Mouse (Mus musculus) brain, embryonic 14.5 days (tissue): ENCODE results near the gene 4930474N05Rik. TPM values are rescaled to one million over a fixed set of nuclear protein-coding genes. Genes with fewer than 3 reads are reported as not detected.

ENCODE experiments used
- DNase-seq: peaks from one replicate; pipeline ENCODE4 v3.0.0-alpha.2; 2011; ENCODE audit warnings: low read depth
- CTCF ChIP-seq: fragments of 200-500 bp; IDR thresholded peaks from 2 replicates; pipeline ENCODE4 v1.5.1; 2012; ENCODE audit warnings: inconsistent platforms, mild to moderate bottlenecking, moderate library complexity, borderline replicate concordance; ENCODE audit not compliant: insufficient read depth, insufficient read length; ENCODE audit errors: extremely low read depth
- POLR2A ChIP-seq: fragments of 200-500 bp; IDR thresholded peaks from 2 replicates; pipeline ENCODE4 v1.6.1; 2012; ENCODE audit warnings: mild to moderate bottlenecking, inconsistent platforms, borderline replicate concordance; ENCODE audit not compliant: poor library complexity, insufficient read depth, insufficient read length, severe bottlenecking; ENCODE audit errors: extremely low read depth
- polyA plus RNA-seq: library from polyadenylated mRNA; depleted of rRNA; stranded (reverse); fragments of >200 nt; gene quantifications from 2 replicates; pipeline ENCODE4 v1.2.3, GENCODE M21; 2012; rRNA removed

The 4930474N05Rik gene
- not detected in 2 replicates for polyA plus RNA-seq

DNA sequence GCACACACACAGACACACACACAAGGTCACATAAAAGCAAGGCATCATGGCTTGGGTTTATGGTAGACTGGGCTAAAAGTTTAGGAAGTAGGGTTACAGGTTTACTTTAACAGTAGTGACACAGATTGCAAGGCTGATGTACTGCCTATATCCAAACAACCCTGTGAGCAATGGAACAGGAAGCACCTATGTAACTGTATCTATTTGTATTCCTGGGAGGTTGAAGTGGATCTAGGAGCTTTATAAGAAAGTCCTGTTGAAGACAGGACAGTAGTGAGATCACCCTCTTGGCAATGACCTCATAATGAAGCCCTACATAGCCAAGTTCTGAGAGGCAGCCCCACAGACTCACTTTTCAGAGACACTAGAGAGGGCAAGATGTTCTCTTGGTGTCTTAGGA is at the start of gene 4930474N05Rik:
Gene 4930474N05Rik (plus strand): TSS at position 301 of the 400 bp plus-strand sequence.
- TF ChIP-seq POLR2A (no peak), CTCF (no peak)
- no peak for DNase-seq

DNA sequence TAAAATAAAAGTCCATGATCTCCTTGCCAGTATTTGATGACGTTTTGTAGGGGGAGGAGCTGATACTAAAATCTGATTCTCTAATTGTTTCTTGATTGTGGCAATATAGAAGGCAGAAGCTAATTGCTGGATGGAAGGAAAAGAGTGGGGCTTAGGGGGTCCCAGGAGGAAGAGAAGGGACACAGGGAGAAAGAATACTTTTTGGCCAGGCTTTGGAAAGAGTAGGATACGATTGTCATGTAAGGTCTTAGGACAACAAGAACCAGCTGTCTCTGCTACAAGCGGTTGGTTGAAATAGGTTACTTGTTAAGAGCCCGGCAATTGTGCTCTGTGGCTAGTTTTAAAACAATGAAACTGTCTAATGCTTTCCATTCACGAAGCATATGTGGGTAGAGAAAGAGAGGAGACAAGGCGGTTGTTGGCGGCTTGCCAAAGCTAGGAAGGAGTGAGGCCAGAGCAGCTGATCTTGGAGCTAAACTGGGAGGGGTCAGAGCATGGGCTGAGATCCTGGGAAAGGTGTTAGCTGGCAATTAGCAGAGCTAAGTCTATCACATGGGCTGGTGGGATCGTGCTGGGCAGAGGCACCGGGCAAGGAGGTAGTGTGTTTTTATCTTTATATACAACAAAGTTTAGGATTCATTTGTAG is 45.8 kb upstream of the 4930474N05Rik start:
- peak; percentile 92 for DNase-seq
- TF ChIP-seq CTCF (no peak), POLR2A (no peak)

DNA sequence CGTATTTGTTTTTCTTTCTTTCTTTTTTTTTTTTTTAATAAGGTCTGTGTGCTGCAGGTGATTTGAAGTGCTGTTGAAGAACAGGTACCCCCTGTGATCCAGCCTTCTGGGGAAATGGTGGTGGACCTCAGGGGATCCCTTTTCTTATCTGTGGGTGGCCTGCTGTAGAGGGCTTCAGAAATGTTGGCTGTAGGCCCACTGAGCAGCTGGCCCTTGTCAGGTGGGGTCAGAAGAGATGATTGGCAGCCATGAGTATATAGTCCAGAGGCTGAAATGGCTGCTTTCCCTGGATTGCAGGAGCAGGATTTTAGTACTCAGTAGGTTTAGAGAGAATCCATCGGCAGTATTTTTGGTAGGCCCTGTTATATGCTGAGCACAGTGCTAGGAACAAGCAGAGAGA is 41.4 kb upstream of the 4930474N05Rik start:
- TF ChIP-seq POLR2A = no peak
- no peak for TF ChIP-seq CTCF
- DNase-seq = peak; percentile 7

DNA sequence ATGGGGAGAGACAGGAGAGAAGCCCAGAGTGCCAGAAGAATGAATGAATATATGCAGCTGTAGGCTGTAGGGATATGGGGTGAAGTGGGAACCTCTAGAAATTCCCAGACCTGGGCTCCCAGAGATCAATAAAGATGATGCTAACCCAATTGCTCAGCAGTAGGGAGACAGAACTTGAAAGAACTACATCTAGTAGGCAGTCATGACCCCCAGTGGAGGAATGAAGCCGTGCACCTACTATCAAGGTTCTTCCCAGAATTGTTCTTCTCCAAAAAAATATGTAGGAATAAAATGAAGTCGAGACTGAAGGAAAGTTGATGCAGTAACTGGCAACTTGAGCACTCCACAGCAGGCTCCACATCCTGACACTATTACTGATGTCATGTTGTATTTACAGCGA is 3.8 kb downstream of the 4930474N05Rik start:
- no peak for DNase-seq
- TF ChIP-seq CTCF (no peak), POLR2A (no peak)

DNA sequence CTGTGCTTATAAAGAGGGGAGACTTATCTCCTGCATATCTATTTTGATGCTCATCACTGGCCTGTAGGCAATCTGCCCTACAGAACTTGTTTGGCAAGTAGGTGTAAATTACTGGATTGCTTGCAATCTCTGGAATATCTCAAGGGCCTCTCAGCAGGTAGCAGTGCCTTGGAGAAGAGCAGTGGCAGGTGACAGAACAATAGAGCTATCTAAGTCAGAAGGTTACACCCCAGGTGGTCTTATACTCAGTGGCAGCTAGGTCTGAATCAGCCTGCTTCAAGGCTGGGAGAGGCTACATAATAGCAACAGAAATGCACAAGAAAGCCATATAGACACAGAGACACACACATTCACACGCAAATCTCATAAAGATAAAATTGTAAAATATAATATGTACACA is 4.9 kb downstream of the 4930474N05Rik start:
- no peak for DNase-seq

DNA sequence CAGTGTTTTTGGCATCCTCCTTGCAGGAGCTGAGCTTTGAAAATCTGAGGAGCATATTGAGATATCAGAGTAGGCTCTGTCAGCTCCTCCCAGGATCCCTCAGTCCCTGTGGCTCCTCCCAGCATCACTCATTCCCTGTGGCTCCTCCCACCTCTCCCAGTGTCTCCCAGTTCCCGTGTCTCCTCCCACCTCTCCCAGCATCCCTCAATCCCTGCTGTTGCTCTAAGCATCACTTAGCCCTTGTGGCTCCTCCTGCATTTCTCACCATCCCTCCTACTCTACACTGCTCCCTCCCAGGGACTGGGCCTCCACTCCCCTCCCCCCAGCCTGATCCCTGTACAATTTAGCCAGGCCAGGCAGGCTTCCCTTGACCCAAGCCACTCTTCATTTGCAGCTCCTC is 6.0 kb downstream of the 4930474N05Rik start:
- no peak for TF ChIP-seq CTCF
- no peak for TF ChIP-seq POLR2A
- DNase-seq = no peak

More for the DNA sequence above, 4.9 kb downstream of the 4930474N05Rik start:
- no peak for TF ChIP-seq POLR2A
- TF ChIP-seq CTCF = no peak

DNA sequence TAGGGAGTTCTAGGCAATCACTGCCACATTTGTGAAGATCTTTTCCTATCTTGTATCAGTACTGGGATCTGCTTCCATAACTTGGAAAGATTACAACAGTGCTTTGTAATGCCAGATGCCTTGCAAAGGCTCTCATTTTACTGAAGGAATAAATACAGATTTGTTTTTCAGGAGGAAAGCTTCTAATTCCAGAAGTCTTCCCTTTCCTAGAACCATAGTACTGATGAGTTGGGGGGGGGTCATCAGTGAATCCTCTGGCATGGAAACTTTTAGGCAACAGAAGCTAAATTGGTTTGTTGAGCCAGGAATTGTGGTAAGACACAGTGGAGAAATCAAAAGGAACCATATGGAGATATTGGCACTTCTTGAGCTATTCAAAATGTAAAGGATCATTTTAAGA is 19.8 kb downstream of the 4930474N05Rik start:
- DNase-seq = peak; percentile 9
- no peak for TF ChIP-seq POLR2A
- no peak for TF ChIP-seq CTCF

DNA sequence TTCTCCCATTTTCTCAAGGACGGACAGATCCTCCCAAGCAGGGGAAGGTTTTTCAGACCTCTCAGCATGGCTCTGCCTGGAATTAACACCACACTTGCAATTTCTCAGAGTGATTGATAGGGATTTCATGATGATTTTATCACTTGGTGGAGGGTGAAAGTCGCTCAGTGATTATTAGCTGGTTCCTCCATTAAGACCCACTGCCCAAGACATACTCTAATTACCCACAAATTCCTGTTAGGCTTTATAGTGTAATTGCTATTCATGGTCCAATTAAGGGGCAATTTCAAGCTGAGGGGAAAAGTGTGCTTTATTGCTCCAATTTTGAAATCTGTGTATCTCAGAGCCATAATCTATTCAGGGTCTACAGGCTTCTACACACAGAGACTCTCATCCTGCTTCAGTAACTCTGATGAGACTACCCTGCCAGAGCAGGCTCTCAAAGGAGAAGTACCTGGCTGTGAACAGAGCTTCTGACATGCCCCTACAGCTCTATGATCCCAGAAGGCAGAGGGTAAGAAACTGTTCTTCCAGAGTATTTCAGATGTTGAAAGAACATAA is 29.1 kb downstream of the 4930474N05Rik start:
- TF ChIP-seq CTCF = no peak
- TF ChIP-seq POLR2A = no peak

DNA sequence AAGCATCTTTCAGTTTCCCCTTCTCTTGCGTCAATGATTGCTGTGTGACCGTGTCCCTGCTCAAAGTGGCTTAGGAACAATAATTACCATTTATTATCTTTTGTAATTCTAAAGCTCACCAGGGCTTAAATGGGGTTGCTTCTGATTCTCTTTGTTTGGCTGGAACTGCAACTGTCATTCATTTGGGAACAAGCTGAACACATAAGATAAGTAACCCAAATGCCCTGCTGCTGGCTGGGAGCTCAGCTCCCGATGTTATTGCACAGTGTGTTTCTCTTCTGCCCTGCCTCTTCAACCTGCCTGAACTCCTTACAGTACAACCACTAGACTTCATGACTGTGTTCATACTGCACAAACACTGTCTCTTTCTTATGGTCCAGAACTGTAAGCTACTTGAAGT is 41.0 kb downstream of the 4930474N05Rik start:
- peak; percentile 65 for DNase-seq
- no peak for TF ChIP-seq CTCF
- TF ChIP-seq POLR2A = no peak

More for the DNA sequence above, 29.1 kb downstream of the 4930474N05Rik start:
- DNase-seq = peak; percentile 47

DNA sequence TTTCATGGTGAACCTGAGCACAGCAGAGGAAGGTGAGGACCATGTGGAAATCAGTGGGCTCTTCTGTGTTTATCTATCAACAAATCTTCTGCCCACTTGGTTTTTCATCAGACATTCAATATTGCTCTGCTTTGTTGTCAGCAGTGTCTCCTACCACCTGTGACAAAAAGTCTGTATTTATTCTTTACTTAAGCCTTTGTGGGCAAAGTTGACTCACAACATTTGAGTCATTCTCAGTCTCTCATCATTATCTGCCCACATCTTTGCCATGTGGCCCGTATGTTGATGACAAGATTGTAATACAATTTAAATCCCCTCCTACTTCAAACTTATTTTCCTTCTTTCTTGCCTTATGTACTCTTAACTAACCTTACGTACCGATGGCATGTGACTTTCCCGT is 43.0 kb downstream of the 4930474N05Rik start:
- no peak for DNase-seq
- no peak for TF ChIP-seq POLR2A
- no peak for TF ChIP-seq CTCF

DNA sequence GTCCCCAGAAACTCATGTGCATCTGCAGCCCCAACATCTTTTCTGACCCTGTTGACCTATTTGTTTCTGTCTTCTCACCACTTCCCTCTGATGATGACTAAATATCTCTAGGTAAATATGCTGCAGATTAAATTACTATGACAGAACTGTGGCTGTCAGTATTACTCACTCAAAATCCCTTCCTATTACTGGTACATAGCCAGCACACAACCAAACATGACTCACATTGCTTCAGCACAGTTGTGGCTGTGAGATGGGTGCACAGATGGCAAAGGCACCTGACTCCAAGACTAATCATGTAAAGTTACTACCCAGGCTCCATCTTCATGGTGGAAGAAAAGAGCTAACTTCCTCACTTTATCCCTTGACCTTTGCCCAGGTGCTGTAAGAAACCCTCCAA is 50.5 kb downstream of the 4930474N05Rik start:
- TF ChIP-seq POLR2A (no peak), CTCF (no peak)
- DNase-seq = no peak
